Mouse (Mus musculus) T-helper 1 cell (primary cell): Measurements from ENCODE around the gene Gm14326.
"Not testable (repeated sequence)": the region's sequence is repeated elsewhere in the genome, so short reads cannot be mapped to it uniquely, and the experiment has no call there.

Experiments
- in situ Hi-C: fragments of 300-600 bp; cut with MboI, MseI; formaldehyde crosslinking; loops from one replicate; pipeline ENCODE4 v1.15.1; 2025; ENCODE audit warnings: high pct_unique_total_duplicates

Gene Gm14326

DNA sequence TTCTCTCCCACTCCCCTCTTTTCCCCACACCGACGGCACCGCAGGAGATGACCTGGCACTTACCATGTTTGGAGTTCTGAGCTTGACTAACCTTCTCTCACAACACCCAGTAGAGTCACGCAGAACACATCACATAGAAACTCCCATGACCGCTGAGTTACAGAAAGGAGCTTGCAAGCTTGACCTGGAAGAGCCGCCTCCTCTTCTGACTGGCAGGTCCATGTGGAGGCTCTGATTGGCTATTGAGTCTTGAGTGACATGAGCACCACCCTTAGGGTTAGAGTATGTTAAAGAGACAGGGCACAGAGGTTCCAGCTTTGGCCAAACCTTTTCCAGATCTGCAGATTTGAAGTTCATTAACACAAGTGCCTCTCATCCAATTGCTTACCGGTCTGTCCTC is at the start of gene Gm14326:
Gm14326 (minus strand) TSS at position 153 of the 400 bp plus-strand sequence.
- in situ Hi-C loops: loop anchor here (25.0 kb wide), 1 partner anchor 105 kb away; no protein-coding TSS in a partner anchor

DNA sequence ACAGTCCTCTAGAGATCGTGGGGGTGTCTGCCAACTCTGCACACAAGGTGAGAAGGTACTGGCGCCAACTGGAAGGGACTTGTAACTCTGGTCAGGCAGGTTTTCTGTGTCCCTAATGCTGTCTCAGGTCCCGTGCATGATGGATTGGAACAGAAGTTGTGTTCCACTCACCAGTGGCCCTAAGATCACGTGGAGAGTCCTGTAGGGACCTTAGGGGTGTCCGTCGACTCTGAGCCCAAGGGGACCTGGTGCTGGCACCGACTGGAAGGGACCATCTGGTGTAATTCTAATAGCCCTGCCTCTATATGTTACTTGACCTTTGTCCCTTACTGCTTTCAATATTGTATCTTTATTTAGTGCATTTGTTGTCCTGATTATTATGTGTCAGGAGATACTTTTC is 17.7 kb upstream of the Gm14326 start:
- in situ Hi-C loops: loop anchor here (25.0 kb wide), 1 partner anchor 87 kb away; no protein-coding TSS in a partner anchor

DNA sequence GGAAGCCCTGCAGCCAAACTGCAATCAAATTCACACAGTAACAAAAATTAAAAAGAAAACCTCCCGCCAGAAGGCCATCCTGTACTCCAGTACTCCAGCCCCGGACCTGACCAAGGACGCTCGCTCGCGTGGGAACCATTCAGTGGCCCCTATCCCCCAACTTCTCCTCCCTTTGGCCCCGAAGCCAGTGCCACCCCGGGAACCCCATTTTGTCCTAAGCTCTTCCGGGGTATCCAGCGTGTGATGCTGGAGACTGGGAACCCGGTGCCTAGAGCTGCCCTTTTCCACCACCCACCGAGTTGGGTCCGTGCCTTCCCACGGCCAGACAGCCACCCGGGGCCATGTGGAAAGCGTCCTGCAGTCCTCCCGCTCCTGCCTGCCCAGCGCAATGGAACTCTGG is 363 bp downstream of the Gm14326 start:
- in situ Hi-C loops: loop anchor here (25.0 kb wide), 1 partner anchor 106 kb away; no protein-coding TSS in a partner anchor

DNA sequence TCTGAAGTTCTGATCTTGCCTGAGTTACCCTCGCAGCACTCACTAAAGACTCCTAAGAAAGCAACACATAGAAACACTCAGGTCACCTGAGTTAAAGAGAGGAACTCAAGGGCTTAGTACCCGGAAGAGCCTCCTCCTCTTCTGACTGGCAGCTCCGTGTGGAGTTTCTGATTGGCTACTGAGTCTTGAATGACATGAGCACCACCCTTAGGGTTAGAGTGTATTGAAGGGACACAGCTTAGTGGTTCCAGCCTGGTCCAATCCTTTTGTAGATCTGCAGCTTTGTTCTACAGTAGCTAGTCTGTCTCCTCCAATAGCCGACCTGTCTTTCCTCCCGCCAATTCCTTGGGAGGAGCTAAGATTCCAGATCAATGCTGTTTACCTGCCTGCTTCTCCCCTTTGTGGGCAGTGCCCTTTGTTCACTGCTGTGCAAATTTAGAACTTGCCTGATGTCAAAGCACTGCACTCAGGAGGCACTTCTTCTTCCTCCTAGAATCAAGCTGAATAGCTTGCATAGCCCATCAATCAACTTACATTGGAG is 31.5 kb downstream of the Gm14326 start, which contains the start of gene Zfp972:
Zfp972 (minus strand) TSS at position 51 of the 541 bp plus-strand sequence.
- in situ Hi-C loops: not testable (repeated sequence)

DNA sequence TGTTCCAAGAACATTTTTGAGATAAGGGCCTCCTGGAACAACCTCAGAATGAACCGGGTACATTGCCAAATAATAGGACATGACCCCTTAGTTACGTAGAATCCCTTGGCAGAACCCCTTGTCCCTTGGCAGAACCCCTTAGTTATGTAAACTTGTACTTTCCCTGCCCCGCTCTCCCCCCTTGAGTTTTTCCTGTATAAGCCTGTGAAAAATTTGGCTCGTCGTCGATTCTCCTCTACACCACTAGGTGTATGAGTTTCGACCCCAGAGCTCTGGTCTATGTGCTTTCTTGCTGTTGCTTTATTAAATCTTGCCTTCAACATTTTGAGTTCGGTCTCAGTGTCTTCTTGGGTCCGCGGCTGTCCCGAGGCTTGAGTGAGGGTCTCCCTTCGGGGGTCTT is 53.8 kb downstream of the Gm14326 start:
- in situ Hi-C loops: loop anchor here (5.0 to 25.0 kb wide), 2 partner anchors 124 to 741 kb away; no protein-coding TSS in a partner anchor

GRCm38 (mm10) chr2:177898171-177898570 is 58.9 kb downstream of the Gm14326 start:
- in situ Hi-C loops: loop anchor here (10.0 kb wide), 1 partner anchor 433 kb away; the partner anchor contains the start of gene Zfp970

- in situ Hi-C loops: loop anchor here (10.0 kb wide), 1 partner anchor 432 kb away; the partner anchor contains the start of gene Zfp970
These were observed 60.0 kb downstream of the Gm14326 start, which contains the start of gene Gm14327 for GRCm38 (mm10) chr2:177897046-177897578. Gm14327 (plus strand) TSS chr2:177897096.

- in situ Hi-C loops: not testable (repeated sequence)
These were observed 69.4 kb downstream of the Gm14326 start for GRCm38 (mm10) chr2:177887743-177888142.
